14 mouse cellular contexts compared by ENCODE assay signal in genomic region chr2:117938283-117939049, GRCm38 (mm10).
A peak's percentile ranks its signal among the peaks of the same experiment; 100 is the strongest.
DNase-seq lines count a peak whose midpoint lies in the region; ATAC-seq and TF ChIP-seq lines count a peak whose summit lies in the region.
"Had no signal": no experiment of that assay in that cellular context is flagged by ENCODE, and none has a peak within 500 bp of the region (broad histone marks: within the 10 kb centered on the region; RNA-seq: fewer than 3 reads in every experiment).

No protein-coding gene starts in this region.

- 0 out of 2 replicates have a peak, but pooled peaks have one; percentile 38 for ATAC-seq in lung, postnatal 0 days
- peak; percentile 59 for ATAC-seq in forebrain, embryonic 16.5 days
- ATAC-seq in neural tube, embryonic 11.5 days (ENCODE audit: insufficient read depth, low FRiP score, low TSS enrichment) = peak; percentile 72
- no peak for ATAC-seq in liver, embryonic 12.5 days

- no peaks in the 10 kb centered on the region for H3K36me3 ChIP-seq in lung, postnatal 0 days (ENCODE audit: insufficient read depth, low read length)
- no peaks in the 10 kb centered on the region for H3K36me3 ChIP-seq in forebrain, embryonic 16.5 days (ENCODE audit: control insufficient read depth, insufficient read depth)
- H3K36me3 ChIP-seq in neural tube, embryonic 11.5 days (ENCODE audit: control insufficient read depth, insufficient read depth, low read length) = no peaks in the 10 kb centered on the region
- H3K36me3 ChIP-seq in liver, embryonic 12.5 days = no peaks in the 10 kb centered on the region

- H3K27ac ChIP-seq in lung, postnatal 0 days (ENCODE audit: low read length) = no peak overlapping the region
- no peak overlapping the region for H3K27ac ChIP-seq in forebrain, embryonic 16.5 days (ENCODE audit: low read length)
- no peak overlapping the region; the same call in 1 of the 2 replicates for H3K27ac ChIP-seq in neural tube, embryonic 11.5 days (ENCODE audit: low read depth, low read length)
- H3K27ac ChIP-seq in liver, embryonic 12.5 days = no peak overlapping the region
- H3K27ac ChIP-seq: heart, adult 2 months had no signal

- H3K4me3 ChIP-seq in lung, postnatal 0 days (ENCODE audit: low read depth, low read length) = no peak overlapping the region
- H3K4me3 ChIP-seq in lung, adult 2 months (replicated peaks; ENCODE audit: extremely low read depth, low read depth, low read length) = no peak overlapping the region
- no peak overlapping the region for H3K4me3 ChIP-seq in forebrain, embryonic 16.5 days (replicated peaks; ENCODE audit: low read length)
- H3K4me3 ChIP-seq in neural tube, embryonic 11.5 days (ENCODE audit: low read depth, low read length) = no peak overlapping the region
- no peak overlapping the region for H3K4me3 ChIP-seq in liver, embryonic 12.5 days
- H3K4me3 ChIP-seq: erythroblast, embryonic 14.5 days; heart, adult 2 months had no signal

- no peaks in the 10 kb centered on the region for H3K27me3 ChIP-seq in lung, postnatal 0 days (replicated peaks; ENCODE audit: insufficient read depth, low read length)
- no peaks in the 10 kb centered on the region for H3K27me3 ChIP-seq in forebrain, embryonic 16.5 days (replicated peaks; ENCODE audit: control insufficient read depth, insufficient read depth, low read length)
- no peaks in the 10 kb centered on the region for H3K27me3 ChIP-seq in neural tube, embryonic 11.5 days (ENCODE audit: control insufficient read depth, insufficient read depth, low read length)
- H3K27me3 ChIP-seq in liver, embryonic 12.5 days (replicated peaks) = no peaks in the 10 kb centered on the region

- no peaks in the 10 kb centered on the region for H3K9me3 ChIP-seq in lung, postnatal 0 days (ENCODE audit: low read length)
- no peaks in the 10 kb centered on the region for H3K9me3 ChIP-seq in forebrain, embryonic 16.5 days (ENCODE audit: control insufficient read depth, low read length)
- H3K9me3 ChIP-seq in neural tube, embryonic 11.5 days (ENCODE audit: control insufficient read depth, low read length) = no peaks in the 10 kb centered on the region
- no peaks in the 10 kb centered on the region for H3K9me3 ChIP-seq in liver, embryonic 12.5 days (replicated peaks)

- TF ChIP-seq EP300 in lung, postnatal 0 days (IDR thresholded peaks at IDR 0.05) = no peak

- no peak overlapping the region for H3K4me2 ChIP-seq in lung, postnatal 0 days (replicated peaks; ENCODE audit: low read depth, low read length)
- no peak overlapping the region for H3K4me2 ChIP-seq in forebrain, embryonic 16.5 days (ENCODE audit: low read length)
- no peak overlapping the region for H3K4me2 ChIP-seq in neural tube, embryonic 11.5 days (ENCODE audit: low read depth)
- H3K4me2 ChIP-seq in liver, embryonic 12.5 days = no peak overlapping the region

- DNase-seq in lung, postnatal 0 days (ENCODE audit: low spot score) = peak; percentile 48
- no peak for DNase-seq in lung, adult 2 months
- peak; percentile 61 for DNase-seq in embryo, embryonic 9.5 days (ENCODE audit: extremely low spot score)
- DNase-seq in neural tube, embryonic 11.5 days (ENCODE audit: low spot score) = peak; percentile 33
- no peak for DNase-seq in thymus, adult 18-20 months
- DNase-seq: adrenal gland, adult 8-10 months; cerebellum, postnatal 14 days; heart, adult 2 months; kidney, adult 9 months; layer of hippocampus, adult 9-11 months; spleen, adult 18-20 months had no signal

- no peak overlapping the region for H3K9ac ChIP-seq in lung, postnatal 0 days (replicated peaks; ENCODE audit: low read depth)
- no peak overlapping the region for H3K9ac ChIP-seq in forebrain, embryonic 16.5 days (replicated peaks; ENCODE audit: low read depth, low read length)
- no peak overlapping the region for H3K9ac ChIP-seq in neural tube, embryonic 11.5 days (ENCODE audit: low read length)
- H3K9ac ChIP-seq in liver, embryonic 12.5 days = no peak overlapping the region

- TF ChIP-seq CTCF in lung, postnatal 0 days (IDR thresholded peaks at IDR 0.05) = no peak
- no peak for TF ChIP-seq CTCF in lung, adult 2 months (IDR thresholded peaks at IDR 0.05; ENCODE audit: insufficient read depth, low read length)

- H3K4me1 ChIP-seq in lung, postnatal 0 days (ENCODE audit: insufficient read depth, low read depth, low read length) = peaks cover 3% of the 10 kb centered on the region; the same call in 1 of the 2 replicates
- no peaks in the 10 kb centered on the region for H3K4me1 ChIP-seq in lung, adult 2 months (ENCODE audit: control insufficient read depth, insufficient read depth, low read length)
- H3K4me1 ChIP-seq in forebrain, embryonic 16.5 days (replicated peaks; ENCODE audit: control insufficient read depth, insufficient read depth, low read length) = peaks cover 4% of the 10 kb centered on the region; the same call in 1 of the 2 replicates
- peaks cover 8% of the 10 kb centered on the region; the same call in 1 of the 2 replicates for H3K4me1 ChIP-seq in neural tube, embryonic 11.5 days (ENCODE audit: control insufficient read depth, insufficient read depth, low read length)
- H3K4me1 ChIP-seq in liver, embryonic 12.5 days = no peaks in the 10 kb centered on the region

- WGBS in lung, postnatal 0 days = 58% methylated on average over 12 of the region's 12 CpGs
- 76% methylated on average over 12 of the region's 12 CpGs for WGBS in lung, adult 2 months
- WGBS in forebrain, embryonic 16.5 days = 16% methylated on average over 12 of the region's 12 CpGs
- WGBS in neural tube, embryonic 11.5 days = 39% methylated on average over 12 of the region's 12 CpGs
- WGBS in liver, embryonic 12.5 days (ENCODE audit: insufficient replicate concordance) = 64% methylated on average over 12 of the region's 12 CpGs

- TF ChIP-seq POLR2A in lung, adult 2 months (IDR thresholded peaks at IDR 0.05; ENCODE audit: borderline replicate concordance, extremely low read depth, low read depth, low read length) = no peak

Comparison
In these comparisons a context has a peak if more than half of its experiments do, and no peak if none do; other contexts are left out.
1. DNase-seq: peak in lung, postnatal 0 days (single experiment), embryo, embryonic 9.5 days (single experiment) and neural tube, embryonic 11.5 days (single experiment); none in lung, adult 2 months (single experiment) and thymus, adult 18-20 months (0 of 2).